Mouse (Mus musculus) inflammation-experienced regulatory T-cells, adult 16 weeks (primary cell): ENCODE data around the gene Spink2. TPM values are rescaled to one million over a fixed set of nuclear protein-coding genes. Genes with fewer than 3 reads are reported as not detected.

Experiments
- polyA plus RNA-seq: library from polyadenylated mRNA; unstranded; fragments of 100-300 nt; shearing (Covaris generic); gene quantifications from one replicate; pipeline ENCODE4 v1.2.1, GENCODE M21; 2017

Spink2 gene
- polyA plus RNA-seq: not detected

GRCm38 (mm10) chr5:77211236-77211635, at the start of gene Spink2:
Gene Spink2 (minus strand): TSS chr5:77211471.

Other genes starting within 250 kb of the Spink2 start
- gene Srp72, start 236.8 kb downstream of the Spink2 start, polyA plus RNA-seq: 118 TPM
- gene Arl9, start 207.4 kb downstream of the Spink2 start, polyA plus RNA-seq: not detected
- not detected for gene Thegl, start 195.4 kb downstream of the Spink2 start, polyA plus RNA-seq
- gene Hopx, start 96.3 kb downstream of the Spink2 start, polyA plus RNA-seq: 271 TPM
- gene Rest, start 54.0 kb upstream of the Spink2 start, polyA plus RNA-seq: 17.6 TPM
- 9.1 TPM for gene Noa1, start 98.6 kb upstream of the Spink2 start, polyA plus RNA-seq
- 90.6 TPM for gene Polr2b, start 98.7 kb upstream of the Spink2 start, polyA plus RNA-seq
- 0.45 TPM for gene Igfbp7, start 196.6 kb upstream of the Spink2 start, polyA plus RNA-seq